Mouse (Mus musculus) forebrain, embryonic 14.5 days (tissue): ENCODE results near the gene Rtn2. TPM values are rescaled to one million over a fixed set of nuclear protein-coding genes. Genes with fewer than 3 reads are reported as not detected.

Source experiments
- ATAC-seq: fragments of 200-750 bp; cut with Nextera tagmentation; 2 replicates; pipeline ENCODE4 v1.8.0; 2017; ENCODE audit warnings: mild to moderate bottlenecking, moderate library complexity
- DNase-seq: peaks from one replicate; pipeline ENCODE4 v3.0.0-alpha.2; 2015; ENCODE audit warnings: low spot score
- H3K27ac ChIP-seq: fragments of 300-500 bp; sonication (generic); 2 replicates; pipeline ENCODE4 v1.5.1; 2014; ENCODE audit warnings: low read depth, mild to moderate bottlenecking, control low read depth, low read length, moderate library complexity
- H3K27me3 ChIP-seq: fragments of 300-500 bp; sonication (generic); replicated peaks from 2 replicates; pipeline ENCODE4 v1.6.1; 2014; ENCODE audit warnings: low read length, control low read depth, mixed read lengths; ENCODE audit not compliant: control insufficient read depth, insufficient read depth
- H3K36me3 ChIP-seq: fragments of 300-500 bp; sonication (generic); 2 replicates; pipeline ENCODE4 v1.6.1; 2014; ENCODE audit warnings: low read length, control low read depth; ENCODE audit not compliant: control insufficient read depth, insufficient read depth
- H3K4me1 ChIP-seq: fragments of 300-500 bp; sonication (generic); 2 replicates; pipeline ENCODE4 v1.6.1; 2014; ENCODE audit warnings: antibody characterized with exemption, low read length, control low read depth; ENCODE audit not compliant: control insufficient read depth, insufficient read depth
- H3K4me2 ChIP-seq: fragments of 300-500 bp; sonication (generic); 2 replicates; pipeline ENCODE4 v1.6.1; 2014; ENCODE audit warnings: mild to moderate bottlenecking, control low read depth, low read length
- H3K4me3 ChIP-seq: fragments of 300-500 bp; sonication (generic); 2 replicates; pipeline ENCODE4 v1.5.1; 2014; ENCODE audit warnings: low read depth, low read length, control low read depth
- H3K9ac ChIP-seq: fragments of 300-500 bp; sonication (generic); 2 replicates; pipeline ENCODE4 v1.6.1; 2014; ENCODE audit warnings: mild to moderate bottlenecking, low read length, control low read depth, moderate library complexity
- H3K9me3 ChIP-seq: fragments of 300-500 bp; sonication (generic); replicated peaks from 2 replicates; pipeline ENCODE4 v1.6.1; 2016; ENCODE audit warnings: low read length, control low read depth, mixed read lengths; ENCODE audit not compliant: control insufficient read depth
- WGBS: fragments of 180-500 bp; shearing (Covaris S2); extraction: QIAGEN DNeasy Blood & Tissue Kit; methylation state at CpG from one replicate; pipeline ENCODE4 v1.1.7; 2014; 5-methylcytosine and 5-hydroxymethylcytosine counted together
- polyA plus RNA-seq: library from polyadenylated mRNA; unstranded; fragments of >200 nt; fragmentation: Nextera tagmentation; extraction: Ambion mirVana; gene quantifications from 2 replicates; pipeline ENCODE4 v1.2.1, GENCODE M21; 2014

The Rtn2 gene
- polyA plus RNA-seq, 1 experiment from 2014 or later, result 102 TPM

- Histone ChIP-seq H3K27me3 (no peaks in the 10 kb centered on the region), H3K4me1 (no peaks in the 10 kb centered on the region), H3K36me3 (peaks cover 69% of the 10 kb centered on the region), H3K9ac (no peak overlapping the region), H3K9me3 (no peaks in the 10 kb centered on the region), H3K27ac (no peak overlapping the region), H3K4me2 (no peak overlapping the region), H3K4me3 (no peak overlapping the region)
- no peak for ATAC-seq
- WGBS, result 82% methylated on average over 3 of the region's 3 CpGs
- DNase-seq, result no peak
Measured at GRCm38 (mm10) chr7:19258336-19258735, 24.1 kb upstream of the Rtn2 start.

- WGBS, result 85% methylated on average over 7 of the region's 7 CpGs
- no peak for DNase-seq
- Histone ChIP-seq H3K27me3 (no peaks in the 10 kb centered on the region), H3K9ac (no peak overlapping the region), H3K4me1 (peaks cover 10% of the 10 kb centered on the region), H3K9me3 (no peaks in the 10 kb centered on the region), H3K4me2 (no peak overlapping the region), H3K27ac (no peak overlapping the region), H3K4me3 (no peak overlapping the region), H3K36me3 (peaks cover 48% of the 10 kb centered on the region)
- no peak for ATAC-seq
Measured at GRCm38 (mm10) chr7:19265147-19265546, 17.3 kb upstream of the Rtn2 start.

- 82% methylated on average over 10 of the region's 10 CpGs for whole genome bisulfite sequencing
- Histone ChIP-seq H3K4me2 (no peak overlapping the region), H3K4me1 (peaks cover 18% of the 10 kb centered on the region), H3K4me3 (no peak overlapping the region), H3K27ac (no peak overlapping the region), H3K9ac (no peak overlapping the region), H3K9me3 (no peaks in the 10 kb centered on the region), H3K36me3 (peaks cover 38% of the 10 kb centered on the region), H3K27me3 (no peaks in the 10 kb centered on the region)
- no peak for DNase-seq
- no peak for ATAC-seq
Measured at GRCm38 (mm10) chr7:19265928-19266822, 16.2 kb upstream of the Rtn2 start.

GRCm38 (mm10) chr7:19267051-19267450 lies 15.4 kb upstream of the Rtn2 start:
- peaks cover 31% of the 10 kb centered on the region for H3K36me3 ChIP-seq
- no peaks in the 10 kb centered on the region for H3K27me3 ChIP-seq
- DNase-seq, result no peak
- WGBS, result 80% methylated on average over 10 of the region's 10 CpGs
- no peaks in the 10 kb centered on the region for H3K9me3 ChIP-seq
- peaks cover 18% of the 10 kb centered on the region for H3K4me1 ChIP-seq
- H3K27ac ChIP-seq, result no peak overlapping the region
- no peak overlapping the region for H3K9ac ChIP-seq
- no peak overlapping the region for H3K4me3 ChIP-seq
- no peak for ATAC-seq
- no peak overlapping the region for H3K4me2 ChIP-seq

- H3K27me3 ChIP-seq, result no peaks in the 10 kb centered on the region
- no peak for DNase-seq
- peaks cover 13% of the 10 kb centered on the region for H3K36me3 ChIP-seq
- peak overlapping the region; percentile 96 for H3K4me2 ChIP-seq
- peak overlapping the region; percentile 89 for H3K9ac ChIP-seq
- peak overlapping the region; percentile 94 for H3K4me3 ChIP-seq
- WGBS, result 59% methylated on average over 10 of the region's 10 CpGs
- peak overlapping the region; percentile 39; the same call in 1 of the 2 replicates for H3K27ac ChIP-seq
- H3K4me1 ChIP-seq, result peaks cover 18% of the 10 kb centered on the region
- H3K9me3 ChIP-seq, result no peaks in the 10 kb centered on the region
- ATAC-seq, result no peak
Measured at GRCm38 (mm10) chr7:19268993-19269681, 13.3 kb upstream of the Rtn2 start.

GRCm38 (mm10) chr7:19269721-19270441 lies 12.5 kb upstream of the Rtn2 start:
- WGBS, result 3% methylated on average over 19 of the region's 19 CpGs
- Histone ChIP-seq H3K9me3 (no peaks in the 10 kb centered on the region), H3K27ac (peak overlapping the region; percentile 39; the same call in 1 of the 2 replicates), H3K9ac (peak overlapping the region; percentile 89), H3K36me3 (peaks cover 6% of the 10 kb centered on the region; the same call in 1 of the 2 replicates), H3K4me1 (peaks cover 18% of the 10 kb centered on the region), H3K4me2 (peak overlapping the region; percentile 96), H3K4me3 (peak overlapping the region; percentile 94), H3K27me3 (no peaks in the 10 kb centered on the region)
- DNase-seq (no peak), ATAC-seq (no peak)

- Histone ChIP-seq H3K4me3 (peak overlapping the region; percentile 94), H3K36me3 (peaks cover 5% of the 10 kb centered on the region; the same call in 1 of the 2 replicates), H3K4me2 (peak overlapping the region; percentile 96), H3K27ac (0 out of 2 replicates have a peak overlapping the region, but pooled peaks have one; percentile 77), H3K9ac (peak overlapping the region; percentile 89), H3K9me3 (no peaks in the 10 kb centered on the region), H3K27me3 (no peaks in the 10 kb centered on the region), H3K4me1 (peaks cover 18% of the 10 kb centered on the region)
- no peak for ATAC-seq
- DNase-seq, result no peak
- 1% methylated on average over 16 of the region's 21 CpGs for WGBS
Measured at GRCm38 (mm10) chr7:19270509-19271237, 11.8 kb upstream of the Rtn2 start.
